Mouse (Mus musculus) neutrophil, adult 59 days (primary cell): Measurements from ENCODE around the gene Tcl1. TPM values are rescaled to one million over a fixed set of nuclear protein-coding genes. Genes with fewer than 3 reads are reported as not detected.

Experiments used
- total RNA-seq, 2 experiments: library from RNA; stranded (reverse); gene quantifications; 1 replicate in 1 of 2; 2 replicates in 1 of 2; pipeline ENCODE4 v1.2.4; 2023

Tcl1 gene
- total RNA-seq, result not detected

GRCm38 (mm10) chr12:105222601-105223319 is at the start of gene Tcl1:
Gene Tcl1 (minus strand): TSS chr12:105222793.

GRCm38 (mm10) chr12:105201657-105202056 is 20.9 kb downstream of the Tcl1 start, which contains the start of gene Tcl1b4:
Gene Tcl1b4 (plus strand): TSS chr12:105201957.

GRCm38 (mm10) chr12:105190743-105191142 is 31.9 kb downstream of the Tcl1 start, which contains the start of gene Tcl1b3:
Gene Tcl1b3 (plus strand): TSS chr12:105191043.

GRCm38 (mm10) chr12:105176044-105176443 is 46.5 kb downstream of the Tcl1 start, which contains the start of gene Tcl1b5:
Gene Tcl1b5 (plus strand): TSS chr12:105176344.

Other genes with a start within 250 kb of the Tcl1 start
- gene Syne3, start 213.0 kb downstream of the Tcl1 start, total RNA-seq, result 10 to 100 TPM; 30.4 to 36.1 TPM
- gene Glrx5, start 190.1 kb downstream of the Tcl1 start, total RNA-seq, result 10 to 100 TPM; 30.2 to 34.2 TPM
- gene Tcl1b2, start 76.8 kb downstream of the Tcl1 start, total RNA-seq, result not detected
- not detected for gene Tcl1b1, start 63.1 kb downstream of the Tcl1 start, total RNA-seq
- gene Tcl1b5, start 46.4 kb downstream of the Tcl1 start, total RNA-seq, result not detected
- not detected for gene Tcl1b3, start 31.8 kb downstream of the Tcl1 start, total RNA-seq
- not detected for gene Tcl1b4, start 20.8 kb downstream of the Tcl1 start, total RNA-seq
- not detected for gene Tunar, start 111.1 kb upstream of the Tcl1 start, total RNA-seq
- not detected for gene D430019H16Rik, start 231.1 kb upstream of the Tcl1 start, total RNA-seq